Mouse (Mus musculus): ENCODE results near the gene Padi3. TPM values are rescaled to one million over a fixed set of nuclear protein-coding genes. Genes with fewer than 3 reads are reported as not detected.

Padi3 gene
- total RNA-seq (2021) = not detected

DNA sequence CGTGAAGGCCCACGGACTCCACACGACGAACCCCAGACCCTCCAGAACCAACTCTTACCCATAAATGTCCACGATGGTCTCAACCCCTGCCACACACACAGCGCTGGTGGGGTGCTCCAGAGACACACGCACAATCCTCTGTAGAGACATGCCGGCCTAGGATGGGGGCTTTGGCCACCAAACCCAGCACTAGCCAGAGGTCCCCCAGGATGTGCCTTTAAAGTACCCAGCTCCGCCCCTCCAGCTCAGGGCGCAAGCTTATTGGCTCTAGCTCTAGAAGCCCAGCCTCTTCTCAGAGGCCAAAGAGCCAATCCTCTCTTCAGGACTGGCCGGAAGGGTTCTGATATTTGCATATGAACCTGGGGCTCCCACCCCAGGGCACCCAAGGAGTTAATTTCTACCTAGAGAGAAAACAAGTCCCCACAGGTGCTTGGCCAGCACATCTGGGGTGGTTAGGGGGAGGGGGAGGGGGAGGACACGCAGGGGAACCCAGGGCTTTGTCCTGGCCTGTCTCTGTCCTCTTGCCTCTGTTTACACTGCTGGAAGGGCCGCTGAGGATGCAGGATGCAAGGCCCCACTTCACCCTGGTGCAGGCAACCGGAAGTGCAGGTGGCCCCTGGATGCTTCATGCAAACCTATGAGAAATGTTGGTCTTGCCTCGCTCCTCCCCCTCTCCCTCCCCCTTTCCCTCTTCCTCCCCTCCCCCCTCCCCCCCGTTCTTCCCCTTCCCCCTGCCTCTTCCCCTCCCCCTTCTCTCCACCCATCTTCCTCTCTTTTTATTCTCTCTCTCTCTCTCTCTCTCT, at the start of gene Padi3:
Gene Padi3, minus strand, starts transcription at position 191 of the 803 bp plus-strand sequence.
- intact Hi-C loops (cut with DNase I) = no loop called here
- no peak for DNase-seq (ENCODE audit: low spot score in 2 of 2)

DNA sequence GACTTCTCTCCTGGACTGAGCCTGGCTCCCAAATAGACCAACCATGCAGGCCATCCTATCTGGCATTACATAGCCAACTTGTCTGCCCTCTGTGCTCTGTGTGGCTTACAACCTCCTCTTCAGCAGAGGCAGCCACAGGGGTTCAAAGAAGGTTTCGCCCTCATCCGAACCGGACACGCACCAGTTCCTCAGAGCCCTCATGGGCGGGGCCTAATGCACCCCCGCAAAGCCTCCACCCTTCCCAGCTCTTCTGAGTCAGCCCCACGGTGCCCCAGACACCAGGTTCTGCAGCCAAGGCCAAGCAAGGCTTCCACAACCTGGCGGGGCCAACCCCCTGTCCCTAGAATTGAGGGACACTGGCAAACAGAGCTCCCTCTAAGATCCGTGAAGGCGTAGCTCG, 48.8 kb upstream of the Padi3 start:
- no peak for DNase-seq (ENCODE audit: low spot score in 2 of 2)
- intact Hi-C loops (cut with DNase I) = no loop called here

DNA sequence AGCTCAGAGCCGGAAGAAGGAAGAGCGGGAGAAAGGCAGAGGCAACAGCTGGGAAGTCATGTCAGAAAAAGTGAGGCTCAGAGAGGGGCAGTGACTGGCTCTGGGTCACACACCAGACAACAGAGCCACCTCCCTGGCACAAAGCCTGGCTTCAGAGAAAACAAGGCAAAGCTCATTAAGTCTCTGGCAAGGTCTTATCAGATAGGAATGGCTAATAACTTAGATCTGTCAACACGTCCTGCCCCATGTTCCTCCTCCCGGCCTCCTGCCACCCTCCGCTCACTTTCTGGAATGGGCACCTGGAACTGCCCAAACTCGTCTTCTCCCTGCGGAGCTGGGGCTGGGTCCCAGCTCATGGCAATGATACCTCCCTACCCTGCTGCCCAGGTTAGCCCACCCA, 47.4 kb upstream of the Padi3 start:
- DNase-seq (ENCODE audit: low spot score in 2 of 2) = no peak
- intact Hi-C loops (cut with DNase I) = no loop called here

GRCm38 (mm10) chr4:140857041-140857440, 46.6 kb upstream of the Padi3 start:
- intact Hi-C loops (cut with DNase I) = no loop called here
- no peak for DNase-seq (ENCODE audit: low spot score in 2 of 2)

GRCm38 (mm10) chr4:140855151-140855550, 44.7 kb upstream of the Padi3 start:
- intact Hi-C loops (cut with DNase I) = no loop called here

DNA sequence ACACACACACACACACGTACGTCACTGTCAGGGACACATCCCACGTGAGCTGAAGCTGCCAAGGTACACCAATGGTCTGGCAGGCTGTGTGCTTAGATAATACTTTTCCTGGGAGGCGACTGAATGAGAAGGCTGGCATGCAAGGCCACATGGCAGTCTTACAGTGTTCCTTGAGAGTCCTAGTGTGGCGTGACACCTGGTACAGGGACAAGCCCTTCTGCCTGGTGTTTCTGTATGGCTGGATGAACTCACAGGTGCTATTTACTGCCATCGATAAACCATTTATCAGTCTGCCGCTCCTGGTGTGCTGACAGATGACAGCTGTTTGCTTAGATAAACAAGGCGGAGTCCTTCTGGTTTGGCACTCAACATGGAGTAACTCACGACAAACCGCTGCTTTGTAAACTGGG, 44.0 kb upstream of the Padi3 start:
- DNase-seq (ENCODE audit: low spot score in 2 of 2) = peak in 1 of 2 experiments; percentile 8
- intact Hi-C loops (cut with DNase I) = no loop called here

More at GRCm38 (mm10) chr4:140855151-140855550, 44.7 kb upstream of the Padi3 start:
- no peak for DNase-seq (ENCODE audit: low spot score in 2 of 2)

GRCm38 (mm10) chr4:140853626-140854025, 43.2 kb upstream of the Padi3 start:
- intact Hi-C loops (cut with DNase I) = no loop called here
- no peak for DNase-seq (ENCODE audit: low spot score in 2 of 2)

GRCm38 (mm10) chr4:140849310-140849709, 38.9 kb upstream of the Padi3 start:
- intact Hi-C loops (cut with DNase I) = no loop called here
- DNase-seq (ENCODE audit: low spot score in 2 of 2) = no peak

DNA sequence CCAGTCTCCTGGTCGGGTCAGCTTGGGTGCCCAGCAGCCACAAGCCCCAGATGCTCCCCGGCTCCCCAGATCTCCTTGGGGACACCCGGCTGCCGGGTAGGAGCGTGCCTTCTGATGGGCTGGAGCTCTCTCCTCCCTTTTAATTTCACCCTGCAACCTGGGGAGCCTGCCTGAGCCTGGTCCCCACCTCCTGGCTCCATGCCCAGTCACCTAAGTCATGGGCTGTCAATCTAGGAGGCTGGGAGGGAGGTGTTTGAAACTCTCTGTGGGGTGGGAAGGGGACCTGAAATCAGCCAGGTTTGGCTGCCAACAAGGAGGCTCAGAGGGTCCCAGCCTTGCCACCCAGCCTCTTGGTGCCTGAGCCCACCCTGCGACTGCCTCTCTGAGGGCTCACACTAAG, 35.2 kb upstream of the Padi3 start, which contains the start of gene Padi1:
Gene Padi1, minus strand, starts transcription at position 113 of the 400 bp plus-strand sequence.
- intact Hi-C loops (cut with DNase I) = no loop called here
- no peak for DNase-seq (ENCODE audit: low spot score in 2 of 2)

DNA sequence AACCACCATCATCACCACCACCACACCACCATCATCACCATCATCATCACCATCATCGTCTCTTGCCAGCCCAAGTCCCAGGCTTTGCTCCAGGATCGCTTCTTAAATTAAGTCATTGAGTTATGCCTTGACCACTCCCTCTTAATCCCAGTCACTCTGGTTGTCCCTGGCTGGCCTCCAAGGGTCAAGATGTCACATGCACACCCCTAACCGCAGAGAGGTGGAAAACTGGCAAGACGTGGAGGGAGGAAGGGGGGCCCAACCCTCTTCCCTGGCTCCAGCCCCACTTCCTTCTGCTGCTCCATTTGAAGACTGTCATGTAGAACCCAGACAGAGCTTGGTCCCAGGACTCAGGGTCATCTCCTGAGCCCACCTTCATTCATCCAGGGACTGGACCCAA, 34.5 kb upstream of the Padi3 start:
- intact Hi-C loops (cut with DNase I) = no loop called here
- DNase-seq (ENCODE audit: low spot score in 2 of 2) = no peak

- intact Hi-C loops (cut with DNase I) = no loop called here
- DNase-seq (ENCODE audit: low spot score in 2 of 2) = no peak
Observed at GRCm38 (mm10) chr4:140843670-140844280, 33.3 kb upstream of the Padi3 start.

GRCm38 (mm10) chr4:140842909-140843308, 32.5 kb upstream of the Padi3 start:
- no peak for DNase-seq (ENCODE audit: low spot score in 2 of 2)
- intact Hi-C loops (cut with DNase I) = no loop called here

DNA sequence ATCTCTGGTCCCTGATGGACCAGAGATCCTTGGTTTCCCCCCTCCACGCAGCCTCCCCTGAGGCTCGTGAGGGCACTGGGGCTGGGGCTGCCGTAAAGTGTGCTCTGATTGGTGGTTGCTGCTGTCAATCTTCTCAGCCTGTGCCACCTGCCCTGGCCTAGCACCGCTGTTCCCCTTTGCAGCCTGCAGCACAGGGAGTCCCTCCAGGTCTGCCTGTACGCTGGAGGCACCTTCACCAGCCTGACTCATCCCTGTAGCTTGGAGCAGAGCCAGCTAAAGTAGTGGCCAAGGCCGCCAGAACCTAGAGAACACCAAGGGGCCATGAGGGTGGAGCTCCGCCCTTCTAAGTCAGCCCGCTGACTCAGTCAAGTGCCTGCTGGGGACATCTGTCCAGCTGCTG, 27.4 kb upstream of the Padi3 start:
- no peak for DNase-seq (ENCODE audit: low spot score in 2 of 2)
- intact Hi-C loops (cut with DNase I) = no loop called here

- intact Hi-C loops (cut with DNase I) = no loop called here
Observed at GRCm38 (mm10) chr4:140836208-140836866, 25.9 kb upstream of the Padi3 start.

DNA sequence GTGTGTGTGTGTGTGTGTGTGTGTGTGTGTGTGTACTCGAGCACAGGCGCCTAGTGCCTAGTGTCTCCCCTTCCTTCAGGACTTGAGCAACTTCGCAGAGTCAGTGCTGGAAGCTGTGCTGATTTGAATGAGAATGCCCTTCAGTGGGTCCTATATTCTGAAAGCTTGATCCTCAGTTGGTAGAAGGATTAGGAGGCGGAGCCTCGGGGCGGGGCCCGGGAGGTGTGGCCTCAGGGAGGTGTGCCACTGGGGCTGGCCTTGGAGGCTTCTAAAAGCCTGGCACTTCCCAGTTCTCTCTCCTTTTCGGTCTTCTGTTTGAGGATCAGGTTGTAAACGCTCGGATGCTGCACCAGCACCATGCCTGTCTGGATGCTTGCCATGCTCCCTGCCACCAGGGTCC, 25.2 kb upstream of the Padi3 start:
- no peak for DNase-seq (ENCODE audit: low spot score in 2 of 2)
- intact Hi-C loops (cut with DNase I) = no loop called here

More at GRCm38 (mm10) chr4:140836208-140836866, 25.9 kb upstream of the Padi3 start:
- no peak for DNase-seq (ENCODE audit: low spot score in 2 of 2)

GRCm38 (mm10) chr4:140834327-140834934, 24.0 kb upstream of the Padi3 start:
- intact Hi-C loops (cut with DNase I) = no loop called here
- DNase-seq (ENCODE audit: low spot score in 2 of 2) = no peak

DNA sequence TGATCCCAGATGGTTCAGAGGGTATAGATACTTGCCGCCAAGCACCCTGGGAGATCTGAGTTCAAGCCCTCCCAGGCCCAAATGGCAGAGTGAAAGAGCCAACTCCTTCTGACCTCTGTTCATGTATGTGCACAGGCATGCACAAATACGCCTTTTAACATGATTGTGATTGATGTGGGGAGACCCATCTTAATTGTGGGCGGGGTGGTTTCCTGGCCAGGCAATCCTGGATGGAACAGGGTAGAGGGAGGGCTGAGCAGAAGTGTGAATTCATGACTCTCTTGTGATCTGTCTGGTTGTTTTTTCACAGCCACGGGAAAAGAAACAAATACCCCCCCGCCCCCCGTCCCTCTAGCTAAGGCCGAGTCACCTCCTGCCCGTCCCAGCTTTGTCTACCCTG, 22.4 kb upstream of the Padi3 start:
- intact Hi-C loops (cut with DNase I) = no loop called here

DNA sequence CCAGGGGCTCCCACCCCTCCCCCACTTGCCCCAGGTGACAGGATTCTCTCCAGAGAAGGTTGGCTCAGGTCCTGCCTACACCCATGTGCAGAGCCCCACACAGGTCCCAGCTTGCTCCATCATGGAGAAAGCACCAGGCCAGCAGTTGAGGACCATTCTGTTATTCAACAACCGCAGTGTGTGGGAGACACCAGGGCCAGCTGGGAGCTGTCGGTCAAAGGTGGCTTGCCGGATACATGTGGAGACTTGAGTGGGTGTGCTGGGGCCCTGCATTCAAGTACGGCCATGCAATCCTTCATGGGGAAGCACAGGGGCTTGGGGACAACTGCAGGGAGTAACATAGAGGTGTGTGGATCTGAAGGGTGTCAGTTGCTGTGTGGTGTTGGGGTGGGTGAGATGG, 21.4 kb upstream of the Padi3 start:
- intact Hi-C loops (cut with DNase I) = no loop called here
- DNase-seq (ENCODE audit: low spot score in 2 of 2) = no peak

More for the DNA sequence above, 22.4 kb upstream of the Padi3 start:
- no peak for DNase-seq (ENCODE audit: low spot score in 2 of 2)

GRCm38 (mm10) chr4:140827237-140827636, 16.8 kb upstream of the Padi3 start:
- no peak for DNase-seq (ENCODE audit: low spot score in 2 of 2)
- intact Hi-C loops (cut with DNase I) = no loop called here

DNA sequence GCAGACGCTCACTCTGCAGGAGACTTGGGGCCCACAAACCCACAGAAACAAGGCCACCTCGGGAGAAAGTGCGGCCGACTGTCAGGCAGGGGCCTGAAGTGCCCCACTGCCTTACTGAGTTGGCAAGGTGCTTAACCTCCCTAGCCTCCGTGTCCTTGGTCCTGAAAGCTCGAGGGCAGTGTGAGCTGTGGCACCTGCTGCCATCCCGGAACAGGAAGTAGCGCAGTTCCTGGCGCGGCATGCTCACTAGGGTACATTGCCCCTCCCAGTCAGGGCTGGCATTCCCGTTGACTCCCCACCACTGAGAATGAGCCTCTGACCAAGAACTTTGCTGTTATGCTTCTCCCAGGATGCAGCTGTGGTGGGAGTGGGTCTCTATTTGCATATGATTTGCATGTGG, 15.5 kb upstream of the Padi3 start:
- no peak for DNase-seq (ENCODE audit: low spot score in 2 of 2)
- intact Hi-C loops (cut with DNase I) = no loop called here

Data from left cerebral cortex, postnatal 25 days (tissue).